Comparison of ENCODE assay signal across 14 mouse cellular contexts in the genomic region with DNA sequence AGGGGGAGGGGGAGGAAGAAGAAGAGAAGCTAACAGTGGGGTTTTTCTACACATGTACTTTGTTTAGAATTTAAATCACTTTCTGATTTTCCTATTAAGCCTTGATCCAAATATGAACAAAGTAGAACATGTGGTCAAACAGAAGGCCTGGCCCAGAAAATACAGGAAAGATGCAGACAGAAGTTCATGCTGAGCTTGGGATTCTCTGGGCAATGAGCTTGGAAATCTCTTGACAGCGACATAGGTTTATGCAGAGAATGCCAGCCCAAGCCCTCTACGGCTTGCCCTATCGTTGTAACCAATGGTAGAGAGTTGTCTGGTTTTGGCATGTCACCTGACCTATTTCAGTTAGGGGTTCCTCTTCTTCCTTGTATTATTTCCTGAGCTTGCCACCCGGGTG.
"Had no signal": no experiment of that assay in that cellular context is flagged by ENCODE, and none has a peak within 500 bp of the region (broad histone marks: within the 10 kb centered on the region; RNA-seq: fewer than 3 reads in every experiment).

No protein-coding gene starts in this region.

- H3K27me3 ChIP-seq: limb, embryonic 13.5 days; liver, embryonic 15.5 days; neural tube, embryonic 15.5 days had no signal

- H3K4me2 ChIP-seq: limb, embryonic 13.5 days; liver, embryonic 15.5 days; neural tube, embryonic 15.5 days had no signal

- H3K27ac ChIP-seq: limb, embryonic 13.5 days; liver, embryonic 15.5 days; neural tube, embryonic 15.5 days; stomach, postnatal 0 days had no signal

- H3K4me3 ChIP-seq: limb, embryonic 13.5 days; liver, embryonic 15.5 days; myocyte; neural tube, embryonic 15.5 days had no signal

- ATAC-seq: lung, postnatal 0 days had no signal

- H3K36me3 ChIP-seq: limb, embryonic 13.5 days; liver, embryonic 15.5 days; neural tube, embryonic 15.5 days had no signal

- H3K9me3 ChIP-seq: limb, embryonic 13.5 days; liver, embryonic 15.5 days; neural tube, embryonic 15.5 days had no signal

- H3K9ac ChIP-seq: limb, embryonic 13.5 days; liver, embryonic 15.5 days; neural tube, embryonic 15.5 days had no signal

- H3K4me1 ChIP-seq: limb, embryonic 13.5 days; liver, embryonic 15.5 days; neural tube, embryonic 15.5 days had no signal

- DNase-seq: kidney, postnatal 25 days; left cerebral cortex, postnatal 4 days; lung, adult 2 months; lung, postnatal 36 days; midbrain, embryonic 14.5 days; right cerebral cortex, adult 18-20 months; right cerebral cortex, postnatal 25 days; thymus, postnatal 4 days had no signal
